Mouse (Mus musculus): ENCODE measurements around the gene Gpr135. TPM values are rescaled to one million over a fixed set of nuclear protein-coding genes. Genes with fewer than 3 reads are reported as not detected.

Gpr135 gene
- total and polyA plus RNA-seq, 2 experiments from 2014 or later: 12.8 to 23.5 TPM

- peak overlapping the region; percentile 94 for H3K27ac ChIP-seq (ENCODE audit: low read depth, low read length)
- peaks cover 10% of the 10 kb centered on the region; the same call in 1 of the 2 replicates for H3K4me1 ChIP-seq (ENCODE audit: insufficient read depth, low read length)
- H3K9me3 ChIP-seq (ENCODE audit: low read length): no peaks in the 10 kb centered on the region
- H3K4me3 ChIP-seq (ENCODE audit: low read depth, low read length): peak overlapping the region; percentile 69
- peak overlapping the region; percentile 74 for H3K4me2 ChIP-seq (ENCODE audit: low read depth, low read length, poor library complexity, severe bottlenecking)
- H3K36me3 ChIP-seq (ENCODE audit: insufficient read depth, low read length): no peaks in the 10 kb centered on the region
- TF ChIP-seq CTCF (IDR thresholded peaks at IDR 0.05): 0 out of 2 replicates have a peak, but pooled peaks have one; percentile 10
- under 1% methylated on average over 31 of the region's 31 CpGs for WGBS
- no peak for ATAC-seq (ENCODE audit: low FRiP score)
- DNase-seq (ENCODE audit: low spot score): no peak
- peak overlapping the region; percentile 83 for H3K9ac ChIP-seq (replicated peaks; ENCODE audit: low read length, poor library complexity, severe bottlenecking)
- H3K27me3 ChIP-seq (ENCODE audit: insufficient read depth, low read length): no peaks in the 10 kb centered on the region
Observed at GRCm38 (mm10) chr12:72085024-72085328, 14.1 kb upstream of the Gpr135 start.

- DNase-seq (ENCODE audit: low spot score): peak; percentile 9
Observed at GRCm38 (mm10) chr12:72084261-72085023, 13.5 kb upstream of the Gpr135 start.

DNA sequence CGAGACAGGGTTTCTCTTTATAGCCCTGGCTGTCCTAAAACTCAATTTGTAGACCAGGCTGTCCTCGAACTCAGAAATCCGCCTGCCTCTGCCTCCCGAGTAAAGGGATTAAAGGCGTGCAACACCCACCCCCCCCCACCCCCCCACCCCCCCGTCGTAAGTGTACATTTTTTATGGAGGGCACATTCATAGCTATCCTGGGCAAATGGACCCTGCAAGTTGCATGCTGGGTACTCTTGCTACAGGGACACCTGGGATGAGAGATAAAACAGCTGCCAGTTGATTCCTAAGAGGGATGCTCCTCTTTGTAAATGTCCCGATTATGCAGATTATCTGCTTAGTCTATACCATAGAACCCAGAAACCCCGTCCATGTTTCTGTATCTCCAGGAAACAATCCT lies 12.3 kb upstream of the Gpr135 start:
- Histone ChIP-seq H3K4me2 (ENCODE audit: low read depth, low read length, poor library complexity, severe bottlenecking) (no peak overlapping the region), H3K27ac (ENCODE audit: low read depth, low read length) (no peak overlapping the region), H3K9ac (replicated peaks; ENCODE audit: low read length, poor library complexity, severe bottlenecking) (no peak overlapping the region), H3K4me3 (ENCODE audit: low read depth, low read length) (no peak overlapping the region), H3K27me3 (ENCODE audit: insufficient read depth, low read length) (no peaks in the 10 kb centered on the region), H3K9me3 (ENCODE audit: low read length) (no peaks in the 10 kb centered on the region), H3K4me1 (ENCODE audit: insufficient read depth, low read length) (peaks cover 10% of the 10 kb centered on the region; the same call in 1 of the 2 replicates), H3K36me3 (ENCODE audit: insufficient read depth, low read length) (no peaks in the 10 kb centered on the region)
- ATAC-seq (ENCODE audit: low FRiP score): no peak
- no peak for DNase-seq (ENCODE audit: low spot score)
- TF ChIP-seq CTCF (IDR thresholded peaks at IDR 0.05): no peak
- WGBS: 85% methylated on average over 9 of the region's 9 CpGs

More at GRCm38 (mm10) chr12:72084261-72085023, 13.5 kb upstream of the Gpr135 start:
- H3K27ac ChIP-seq (ENCODE audit: low read depth, low read length): peak overlapping the region; percentile 94
- peak overlapping the region; percentile 83 for H3K9ac ChIP-seq (replicated peaks; ENCODE audit: low read length, poor library complexity, severe bottlenecking)
- H3K9me3 ChIP-seq (ENCODE audit: low read length): no peaks in the 10 kb centered on the region
- WGBS: 3% methylated on average over 46 of the region's 46 CpGs
- H3K4me1 ChIP-seq (ENCODE audit: insufficient read depth, low read length): peaks cover 10% of the 10 kb centered on the region; the same call in 1 of the 2 replicates
- no peak for TF ChIP-seq CTCF (IDR thresholded peaks at IDR 0.05)
- H3K4me2 ChIP-seq (ENCODE audit: low read depth, low read length, poor library complexity, severe bottlenecking): peak overlapping the region; percentile 74
- ATAC-seq (ENCODE audit: low FRiP score): peak; percentile 8; the same call in 1 of the 2 replicates
- H3K36me3 ChIP-seq (ENCODE audit: insufficient read depth, low read length): no peaks in the 10 kb centered on the region
- peak overlapping the region; percentile 69 for H3K4me3 ChIP-seq (ENCODE audit: low read depth, low read length)
- H3K27me3 ChIP-seq (ENCODE audit: insufficient read depth, low read length): no peaks in the 10 kb centered on the region

GRCm38 (mm10) chr12:72082370-72082769 lies 11.4 kb upstream of the Gpr135 start:
- Histone ChIP-seq H3K36me3 (ENCODE audit: insufficient read depth, low read length) (no peaks in the 10 kb centered on the region), H3K9ac (replicated peaks; ENCODE audit: low read length, poor library complexity, severe bottlenecking) (0 out of 2 replicates have a peak overlapping the region, but pooled peaks have one; percentile 33), H3K4me3 (ENCODE audit: low read depth, low read length) (no peak overlapping the region), H3K4me1 (ENCODE audit: insufficient read depth, low read length) (peaks cover 2% of the 10 kb centered on the region; the same call in 1 of the 2 replicates), H3K4me2 (ENCODE audit: low read depth, low read length, poor library complexity, severe bottlenecking) (peak overlapping the region; percentile 38), H3K9me3 (ENCODE audit: low read length) (no peaks in the 10 kb centered on the region), H3K27me3 (ENCODE audit: insufficient read depth, low read length) (no peaks in the 10 kb centered on the region), H3K27ac (ENCODE audit: low read depth, low read length) (no peak overlapping the region)
- DNase-seq (ENCODE audit: low spot score) (no peak), ATAC-seq (ENCODE audit: low FRiP score) (no peak)
- TF ChIP-seq CTCF (IDR thresholded peaks at IDR 0.05): no peak
- 35% methylated on average over 18 of the region's 18 CpGs for WGBS

DNA sequence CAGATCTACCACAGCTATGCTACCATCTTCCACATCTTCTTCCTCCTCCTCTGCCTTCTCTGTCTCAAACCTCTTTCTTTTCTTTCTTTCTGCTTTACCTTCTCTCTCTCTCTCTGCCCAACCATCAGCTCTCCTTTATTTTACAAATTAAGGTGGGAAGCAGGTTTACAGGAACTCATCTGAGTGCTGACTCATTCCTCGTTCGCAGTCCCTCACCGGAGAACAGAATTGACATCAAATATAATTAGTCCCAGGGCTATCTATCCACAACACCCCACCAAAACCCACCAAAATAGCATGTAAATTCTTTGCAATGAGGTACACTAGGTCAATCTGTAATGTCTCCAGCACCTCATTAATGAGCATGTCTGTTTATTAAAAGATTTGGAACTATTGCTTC lies 11.0 kb upstream of the Gpr135 start:
- Histone ChIP-seq H3K4me1 (ENCODE audit: insufficient read depth, low read length) (no peaks in the 10 kb centered on the region), H3K4me2 (ENCODE audit: low read depth, low read length, poor library complexity, severe bottlenecking) (peak overlapping the region; percentile 38; the same call in 1 of the 2 replicates), H3K9ac (replicated peaks; ENCODE audit: low read length, poor library complexity, severe bottlenecking) (no peak overlapping the region), H3K4me3 (ENCODE audit: low read depth, low read length) (no peak overlapping the region), H3K27me3 (ENCODE audit: insufficient read depth, low read length) (no peaks in the 10 kb centered on the region), H3K9me3 (ENCODE audit: low read length) (no peaks in the 10 kb centered on the region), H3K36me3 (ENCODE audit: insufficient read depth, low read length) (peaks cover 2% of the 10 kb centered on the region; the same call in 1 of the 2 replicates), H3K27ac (ENCODE audit: low read depth, low read length) (no peak overlapping the region)
- DNase-seq (ENCODE audit: low spot score): no peak
- TF ChIP-seq CTCF (IDR thresholded peaks at IDR 0.05): no peak
- WGBS: 81% methylated on average over 3 of the region's 3 CpGs
- ATAC-seq (ENCODE audit: low FRiP score): no peak

- ATAC-seq (ENCODE audit: low FRiP score): no peak
- H3K27me3 ChIP-seq (ENCODE audit: insufficient read depth, low read length): no peaks in the 10 kb centered on the region
- WGBS: 88% methylated on average over 3 of the region's 3 CpGs
- H3K4me2 ChIP-seq (ENCODE audit: low read depth, low read length, poor library complexity, severe bottlenecking): no peak overlapping the region
- H3K4me1 ChIP-seq (ENCODE audit: insufficient read depth, low read length): no peaks in the 10 kb centered on the region
- no peak overlapping the region for H3K4me3 ChIP-seq (ENCODE audit: low read depth, low read length)
- H3K27ac ChIP-seq (ENCODE audit: low read depth, low read length): no peak overlapping the region
- no peak overlapping the region for H3K9ac ChIP-seq (replicated peaks; ENCODE audit: low read length, poor library complexity, severe bottlenecking)
- DNase-seq (ENCODE audit: low spot score): no peak
- H3K36me3 ChIP-seq (ENCODE audit: insufficient read depth, low read length): peaks cover 5% of the 10 kb centered on the region; the same call in 1 of the 2 replicates
- no peak for TF ChIP-seq CTCF (IDR thresholded peaks at IDR 0.05)
- no peaks in the 10 kb centered on the region for H3K9me3 ChIP-seq (ENCODE audit: low read length)
Observed at GRCm38 (mm10) chr12:72078248-72078647, 7.3 kb upstream of the Gpr135 start.
